Comparison of ENCODE assay signal across 8 mouse cellular contexts in the genomic region with DNA sequence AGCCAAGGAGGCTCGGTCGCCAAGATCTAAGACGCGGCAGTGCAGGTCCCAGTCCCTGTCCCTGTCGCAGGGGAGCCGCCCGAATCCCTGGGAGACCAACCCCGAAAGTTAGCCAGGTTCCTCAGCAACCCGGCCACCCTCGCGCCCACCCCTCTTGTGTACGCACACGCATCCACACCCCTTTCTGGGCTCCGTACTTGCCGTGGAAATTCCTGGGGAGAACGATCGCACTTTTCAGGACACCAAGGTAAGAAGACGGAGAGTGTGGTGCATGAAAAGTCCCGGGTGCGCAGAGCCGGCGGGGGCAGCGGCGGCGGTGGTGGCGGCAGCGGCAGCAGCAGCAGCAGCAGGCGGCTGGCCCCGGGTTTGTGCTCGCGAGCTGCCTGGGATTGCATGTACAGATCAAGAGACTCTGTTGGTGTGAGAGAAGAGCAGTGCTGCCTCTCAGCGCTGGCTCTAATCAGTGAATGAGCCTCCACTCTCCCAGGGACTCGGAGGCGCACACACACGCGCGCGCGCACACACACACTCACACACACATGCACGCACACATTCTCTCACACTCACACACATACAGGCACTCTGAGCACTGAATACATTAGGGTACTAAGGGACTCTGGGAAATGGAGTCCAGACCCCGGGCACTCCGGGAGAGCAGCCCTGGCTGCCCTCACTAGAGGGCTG. TPM values are rescaled to one million over a fixed set of nuclear protein-coding genes. Genes with fewer than 3 reads are reported as not detected.
DNase-seq lines count a peak whose midpoint lies in the region; ATAC-seq and TF ChIP-seq lines count a peak whose summit lies in the region.

A gene (minus strand): TSS at position 571 of the 684 bp plus-strand sequence.

- no peak for TF ChIP-seq POLR2A in testis, adult 2 months (IDR thresholded peaks at IDR 0.05; ENCODE audit: control insufficient read depth, low read depth, low read length)

- DNase-seq in testis, postnatal 10 days (ENCODE audit: low spot score) = no peak
- peak; percentile 89 for DNase-seq in embryo, embryonic 9.5 days (ENCODE audit: extremely low spot score)
- DNase-seq in heart, adult 18-20 months = peak; percentile 41 to 51
- DNase-seq in kidney, adult 18-20 months = peak; percentile 28
- peak; percentile 62 for DNase-seq in left cerebral cortex, postnatal 4 days
- peak; percentile 88 for DNase-seq in midbrain, embryonic 14.5 days
- peak; percentile 51 for DNase-seq in thymus, postnatal 0 days (ENCODE audit: low spot score)

- H3K9ac ChIP-seq in midbrain, embryonic 14.5 days (replicated peaks; ENCODE audit: low read length) = peak within 1 kb of the TSS; percentile 54

- peak within 1 kb of the TSS; percentile 74 for H3K4me3 ChIP-seq in testis, adult 2 months (ENCODE audit: control insufficient read depth, low read depth, low read length)
- peak within 1 kb of the TSS; percentile 48 for H3K4me3 ChIP-seq in midbrain, embryonic 14.5 days (replicated peaks; ENCODE audit: low read depth, low read length)

- TF ChIP-seq CTCF in testis, adult 2 months (IDR thresholded peaks at IDR 0.05; ENCODE audit: control insufficient read depth, insufficient read depth, insufficient replicate concordance, low read depth, low read length) = no peak

- H3K4me1 ChIP-seq in testis, adult 2 months (ENCODE audit: control insufficient read depth, insufficient read depth, low read length) = peaks cover 24% of the 10 kb centered on the region
- H3K4me1 ChIP-seq in midbrain, embryonic 14.5 days (ENCODE audit: control insufficient read depth, insufficient read depth, low read length) = peaks cover 21% of the 10 kb centered on the region

- WGBS in midbrain, embryonic 14.5 days = under 1% methylated on average over 42 of the region's 42 CpGs

- ATAC-seq in midbrain, embryonic 14.5 days (ENCODE audit: low FRiP score, low TSS enrichment) = peak; percentile 89

- no peaks in the 10 kb centered on the region for H3K36me3 ChIP-seq in testis, adult 2 months (ENCODE audit: control insufficient read depth, insufficient read depth, low read length)
- H3K36me3 ChIP-seq in midbrain, embryonic 14.5 days (ENCODE audit: control insufficient read depth, insufficient read depth, low read length) = no peaks in the 10 kb centered on the region

- no peaks in the 10 kb centered on the region for H3K9me3 ChIP-seq in midbrain, embryonic 14.5 days (ENCODE audit: control insufficient read depth, low read length)

- peak within 1 kb of the TSS; percentile 77 for H3K4me2 ChIP-seq in midbrain, embryonic 14.5 days (ENCODE audit: low read length)

- peaks cover 8% of the 10 kb centered on the region for H3K27me3 ChIP-seq in testis, adult 2 months (ENCODE audit: control insufficient read depth, insufficient read depth, low read length)
- H3K27me3 ChIP-seq in midbrain, embryonic 14.5 days (ENCODE audit: control insufficient read depth, insufficient read depth, low read length) = peaks cover 43% of the 10 kb centered on the region

- no peak within 1 kb of the TSS for H3K27ac ChIP-seq in testis, adult 2 months (ENCODE audit: control insufficient read depth, insufficient read depth, low read depth, low read length)
- peak within 1 kb of the TSS; percentile 81 for H3K27ac ChIP-seq in midbrain, embryonic 14.5 days (replicated peaks; ENCODE audit: low read depth, low read length)

- intact Hi-C loops in left cerebral cortex, postnatal 4 days (cut with DNase I) = loop anchor here (10.0 kb wide), 1 partner anchor 178 kb away; no protein-coding TSS in a partner anchor

RNA-seq across cellular contexts. Expression of the gene that starts here (rescaled TPM):
- 146 and 153 TPM in 2 replicates for polyA plus RNA-seq in testis, adult 2 months (2012; rRNA removed)
- 10 to 100 TPM; 32.6 to 36.1 TPM for total RNA-seq in heart, adult 18-20 months (2021)
- 100 to 1,000 TPM; 140 to 143 TPM for total RNA-seq in left cerebral cortex, postnatal 4 days (2021)
- polyA plus RNA-seq in midbrain, embryonic 14.5 days (2014; fragmentation: Nextera tagmentation; extraction: Ambion mirVana) = 103 and 110 TPM in 2 replicates
- polyA plus RNA-seq in thymus, postnatal 0 days (2015; fragmentation: Nextera tagmentation; extraction: Ambion mirVana) = 69.2 and 74.0 TPM in 2 replicates
